Mouse (Mus musculus): ENCODE results near the gene Sacm1l.
A peak's percentile ranks its signal among the peaks of the same experiment; 100 is the strongest.

Gene Sacm1l

DNA sequence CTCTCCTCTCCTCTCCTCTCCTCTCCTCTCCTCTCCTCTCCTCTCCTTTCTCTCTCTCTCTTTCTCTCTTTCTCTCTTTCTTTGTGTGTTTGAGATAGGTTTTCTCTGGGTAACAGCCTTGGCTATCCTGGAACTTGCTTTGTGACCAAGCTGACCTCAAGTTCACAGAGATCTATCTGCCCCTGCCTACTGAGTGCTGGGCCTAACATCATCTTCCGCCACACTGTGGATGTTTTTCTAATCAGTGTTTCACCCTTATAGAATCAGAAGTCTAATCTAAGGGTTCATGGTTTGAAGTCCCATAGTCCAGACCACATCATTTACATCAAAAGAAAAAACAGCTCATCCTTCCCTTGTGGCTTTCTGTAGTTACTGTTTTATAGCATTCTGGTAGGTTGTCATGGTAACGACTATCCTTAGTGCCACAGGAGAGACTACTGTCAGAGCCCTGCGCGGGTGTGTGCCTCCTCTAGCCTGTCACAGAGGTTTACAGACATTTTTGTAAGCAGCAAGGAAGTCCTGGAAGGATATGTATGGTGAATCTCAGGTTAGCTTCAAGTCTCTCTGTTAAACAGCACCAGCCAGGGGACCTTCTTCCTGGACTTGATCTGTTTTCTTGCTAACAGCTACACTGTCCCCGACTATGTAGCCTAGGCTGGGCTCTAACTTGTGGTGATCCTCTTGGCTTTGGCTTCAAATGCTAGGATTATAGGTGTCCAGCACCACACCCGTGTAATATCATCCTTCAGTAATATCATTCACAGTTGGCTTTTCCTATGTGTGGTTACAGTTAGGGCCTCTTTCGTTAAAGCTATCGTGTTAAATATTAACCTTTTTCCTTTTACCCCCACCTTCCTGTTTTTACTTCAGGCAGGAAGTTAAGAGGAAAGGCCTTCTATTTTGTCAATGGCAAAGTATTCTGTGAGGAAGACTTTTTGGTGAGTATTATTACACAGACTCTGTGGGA, 19.6 kb upstream of the Sacm1l start:
- no peak for DNase-seq (ENCODE audit: low read depth, low spot score)

DNA sequence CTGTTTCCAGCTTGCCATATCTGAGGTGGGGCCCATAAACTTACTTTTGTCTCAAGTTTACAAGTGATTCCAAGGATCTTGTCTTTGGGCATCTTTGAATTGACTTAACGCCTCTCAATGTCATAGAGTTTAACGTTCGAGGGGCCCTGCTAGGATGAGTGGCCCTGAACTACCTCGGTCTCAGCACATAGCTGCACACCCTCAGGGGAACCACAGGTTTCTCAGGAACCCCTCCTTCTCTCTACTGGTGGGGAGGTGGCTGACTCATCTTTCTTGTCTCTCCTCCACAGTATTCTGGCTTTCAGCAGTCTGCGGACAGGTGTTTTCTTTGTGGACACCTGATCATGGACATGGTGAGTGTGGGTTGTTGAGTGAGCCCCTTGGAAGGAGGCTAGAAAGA, 18.6 kb upstream of the Sacm1l start:
- DNase-seq (ENCODE audit: low read depth, low spot score) = no peak

DNA sequence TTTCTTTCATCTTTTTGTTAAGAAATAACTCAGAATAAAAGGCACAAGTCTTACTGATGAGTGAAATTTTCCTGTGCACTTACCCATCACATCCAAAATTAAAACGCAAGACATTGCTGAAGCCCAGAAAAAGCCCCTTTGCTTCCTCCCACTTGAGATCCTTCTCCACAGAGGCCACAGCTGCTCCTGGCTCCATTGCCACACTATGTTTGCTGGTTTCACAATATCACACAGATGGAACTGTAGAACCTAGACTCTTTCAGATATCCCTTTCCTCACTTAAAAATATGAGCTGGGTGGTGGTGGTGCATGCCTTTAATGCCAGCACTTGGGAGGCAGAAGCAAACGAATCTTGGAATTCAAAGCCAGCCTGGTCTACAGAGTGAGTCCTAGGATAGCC, 17.1 kb upstream of the Sacm1l start:
- no peak for DNase-seq (ENCODE audit: low read depth, low spot score)

DNA sequence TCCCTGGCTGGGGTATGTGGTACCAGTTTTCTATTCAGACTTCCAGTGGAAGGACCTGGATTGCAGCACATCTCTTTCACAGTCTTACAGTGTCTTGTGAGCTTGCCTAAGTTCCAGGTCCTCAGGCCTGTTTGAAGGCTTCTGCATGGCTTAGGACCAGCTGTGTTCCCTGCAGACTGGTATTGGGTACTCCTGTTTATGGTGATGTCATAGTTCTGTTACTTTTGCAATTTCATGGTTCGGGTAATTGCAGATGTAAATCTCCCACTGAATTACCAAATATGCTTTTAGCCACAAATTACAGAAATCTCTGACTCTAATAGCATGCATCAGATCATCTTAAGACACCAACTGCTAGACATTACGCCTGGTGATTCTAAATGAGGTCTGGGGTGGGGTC, 14.5 kb upstream of the Sacm1l start:
- DNase-seq (ENCODE audit: low read depth, low spot score) = no peak

GRCm38 (mm10) chr9:123516641-123517385, 12.7 kb upstream of the Sacm1l start:
- DNase-seq (ENCODE audit: low read depth, low spot score) = no peak

GRCm38 (mm10) chr9:123518969-123519894, 10.3 kb upstream of the Sacm1l start:
- no peak for DNase-seq (ENCODE audit: low read depth, low spot score)

- DNase-seq (ENCODE audit: low read depth, low spot score) = no peak
Observed at GRCm38 (mm10) chr9:123520735-123521134, 8.8 kb upstream of the Sacm1l start.

DNA sequence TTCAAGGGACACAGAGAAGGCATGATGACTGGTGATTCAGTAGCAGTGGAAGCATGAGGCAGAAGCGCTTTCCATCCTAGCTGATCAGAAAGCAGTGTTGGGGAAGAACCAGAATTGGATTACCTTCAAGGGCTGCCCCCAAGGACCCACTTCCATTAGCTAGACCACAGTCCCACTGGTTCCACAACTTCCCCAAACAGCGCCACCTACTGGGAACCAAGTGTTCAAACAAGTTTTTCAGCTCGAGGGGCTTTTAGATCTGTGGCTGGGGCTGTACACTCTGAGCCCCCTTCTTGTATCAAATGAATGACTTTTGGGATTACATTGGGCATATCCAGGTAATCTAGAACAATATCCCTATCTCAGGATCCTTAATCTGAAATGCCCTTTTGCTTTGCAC, 5.9 kb upstream of the Sacm1l start:
- DNase-seq (ENCODE audit: low read depth, low spot score) = peak; percentile 60

DNA sequence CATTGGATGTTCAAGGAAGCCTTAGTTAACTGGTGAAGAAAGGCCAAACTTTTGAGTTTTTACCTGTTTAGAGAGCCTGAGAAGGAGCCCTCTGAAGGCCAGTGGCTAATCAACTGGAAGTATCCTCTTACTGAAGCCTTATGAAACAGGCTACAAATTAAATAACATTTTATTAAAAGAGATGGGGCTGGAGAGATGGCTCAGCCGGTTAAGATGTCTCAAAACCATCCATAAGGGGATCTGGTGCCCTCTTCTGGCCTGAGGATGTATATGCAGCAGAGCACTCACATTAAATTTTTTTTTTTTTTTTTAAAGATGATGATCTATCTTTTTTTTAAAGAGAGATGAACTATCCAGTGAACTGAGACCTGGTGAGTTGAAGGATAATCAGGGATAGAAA, 4.5 kb upstream of the Sacm1l start:
- peak; percentile 79 for DNase-seq (ENCODE audit: low read depth, low spot score)

GRCm38 (mm10) chr9:123526502-123526901, 3.1 kb upstream of the Sacm1l start:
- DNase-seq (ENCODE audit: low read depth, low spot score) = no peak

- DNase-seq (ENCODE audit: low read depth, low spot score) = peak; percentile 12
Observed at GRCm38 (mm10) chr9:123528087-123528925, 1.3 kb upstream of the Sacm1l start.

- DNase-seq (ENCODE audit: low read depth, low spot score) = no peak
Observed at GRCm38 (mm10) chr9:123528926-123529295, 648 bp upstream of the Sacm1l start.

DNA sequence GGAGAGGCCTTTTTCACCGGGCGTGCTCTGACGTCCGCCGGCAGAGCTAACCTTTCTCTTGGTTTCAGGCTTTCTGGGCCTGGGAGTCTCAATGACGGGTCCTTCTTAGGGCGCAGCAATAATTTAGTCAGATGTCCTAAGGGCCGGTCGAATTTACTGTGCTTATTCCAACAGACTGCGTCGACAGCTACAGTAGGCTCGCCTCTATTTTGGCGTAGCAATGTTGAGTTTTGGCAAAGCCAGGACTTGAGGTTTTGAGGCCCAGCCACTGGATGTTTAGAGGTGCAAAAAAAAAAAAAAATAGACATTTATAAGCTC, 558 bp downstream of the Sacm1l start:
- DNase-seq (ENCODE audit: low read depth, low spot score) = peak; percentile 56

DNA sequence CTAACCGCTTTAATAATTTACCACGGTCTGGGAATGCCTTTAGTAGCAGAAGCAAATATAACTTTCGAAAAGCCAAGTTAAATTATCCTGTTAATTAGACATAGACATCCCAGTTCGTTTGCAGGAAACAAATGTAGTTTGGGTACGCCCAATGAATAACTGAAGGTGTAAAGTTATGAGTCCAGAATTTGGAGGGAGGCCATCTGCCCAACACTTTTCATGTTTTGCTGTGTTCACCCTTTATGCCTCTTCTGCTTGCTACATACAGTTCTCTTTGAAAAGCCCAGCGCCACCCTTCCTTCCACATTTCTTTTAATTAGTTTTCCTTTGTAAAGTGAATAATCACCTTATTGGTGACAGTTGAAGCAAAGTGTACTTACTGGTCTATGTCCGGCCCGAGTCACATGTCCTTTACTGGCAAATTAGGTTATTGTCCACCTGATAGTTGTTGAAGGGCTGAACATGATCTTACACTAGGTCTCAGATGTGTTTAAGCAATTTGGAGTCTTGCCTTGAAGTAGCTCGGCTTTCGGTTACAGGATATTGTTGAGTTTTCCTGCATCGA, 1.1 kb downstream of the Sacm1l start:
- no peak for DNase-seq (ENCODE audit: low read depth, low spot score)

GRCm38 (mm10) chr9:123531234-123531633, 1.7 kb downstream of the Sacm1l start:
- no peak for DNase-seq (ENCODE audit: low read depth, low spot score)

- no peak for DNase-seq (ENCODE audit: low read depth, low spot score)
Observed at GRCm38 (mm10) chr9:123536613-123537012, 7.1 kb downstream of the Sacm1l start.

DNA sequence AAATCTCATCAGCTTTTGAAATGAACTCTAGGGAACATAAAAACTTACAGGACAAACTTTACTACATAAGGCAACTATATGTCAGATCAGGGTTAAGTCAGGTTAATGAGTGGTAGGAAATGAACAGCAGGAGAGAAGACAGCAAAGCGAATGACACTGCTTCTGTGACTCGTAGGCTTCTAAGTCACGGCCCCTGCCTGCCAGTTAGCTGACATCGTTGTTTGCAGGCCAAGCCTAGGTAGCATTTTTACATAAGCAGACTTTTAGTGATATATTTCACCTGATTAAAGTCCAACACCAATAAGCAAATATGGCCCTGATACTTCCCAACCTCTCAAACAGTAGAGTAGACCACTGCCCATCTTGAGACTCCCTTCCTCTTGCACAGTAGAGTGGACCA, 8.6 kb downstream of the Sacm1l start:
- DNase-seq (ENCODE audit: low read depth, low spot score) = no peak

- no peak for DNase-seq (ENCODE audit: low read depth, low spot score)
Observed at GRCm38 (mm10) chr9:123539093-123539492, 9.5 kb downstream of the Sacm1l start.

DNA sequence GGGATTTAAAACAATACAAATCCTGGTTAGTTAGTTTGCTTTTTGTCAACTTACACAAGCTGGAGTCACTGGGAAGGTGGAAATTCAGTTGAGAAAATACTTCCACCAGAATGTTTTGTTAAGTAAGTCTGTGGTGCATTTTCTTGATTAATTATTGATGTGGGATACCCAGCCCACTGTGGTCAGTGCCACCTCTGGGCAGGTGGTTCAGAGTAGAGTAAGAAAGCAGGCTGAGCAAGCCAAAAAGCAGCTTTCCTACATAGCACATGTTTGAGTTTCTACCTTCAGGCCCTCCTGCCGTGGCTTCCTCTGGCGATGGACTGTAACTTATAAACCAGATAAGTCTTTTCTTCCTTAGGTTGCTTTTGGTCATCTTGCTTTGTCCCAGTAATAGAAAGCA, 10.3 kb downstream of the Sacm1l start:
- DNase-seq (ENCODE audit: low read depth, low spot score) = no peak

DNA sequence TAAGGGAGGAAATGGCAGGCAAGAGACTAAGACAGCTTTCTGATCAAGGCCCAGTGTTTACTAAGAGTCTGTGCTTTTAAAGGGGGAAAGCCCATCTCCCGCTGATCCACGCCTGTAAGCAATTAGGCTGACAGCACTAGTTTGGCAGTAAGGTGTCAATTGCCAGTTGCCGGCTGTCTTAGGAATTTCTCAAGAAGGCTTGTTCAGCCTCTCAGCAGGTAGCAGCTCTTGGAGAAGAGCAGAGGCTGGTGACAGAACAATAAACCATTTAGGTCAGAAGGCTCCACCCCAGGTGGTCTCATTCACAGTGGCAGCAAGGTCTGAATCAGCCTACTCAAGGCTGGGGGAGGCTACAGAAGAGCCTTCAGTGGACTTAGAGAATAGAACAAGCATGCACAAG, 25.0 kb downstream of the Sacm1l start:
- peak; percentile 68 for DNase-seq (ENCODE audit: low read depth, low spot score)

Measured in mesoderm, embryonic 11.5 days (tissue).